Mouse (Mus musculus) liver, embryonic 15.5 days (tissue): ENCODE results near the gene Gins3. TPM values are rescaled to one million over a fixed set of nuclear protein-coding genes. Genes with fewer than 3 reads are reported as not detected.
A peak's percentile ranks its signal among the peaks of the same experiment; 100 is the strongest.

Experiments
- ATAC-seq: fragments of 200-750 bp; cut with Nextera tagmentation; 2 replicates; pipeline ENCODE4 v1.8.0; 2017; ENCODE audit warnings: moderate number of reproducible peaks, mild to moderate bottlenecking, moderate library complexity; ENCODE audit not compliant: insufficient read depth
- H3K27ac ChIP-seq: fragments of 300-500 bp; sonication (generic); replicated peaks from 2 replicates; pipeline ENCODE4 v1.5.1; 2015; ENCODE audit warnings: mild to moderate bottlenecking, inconsistent platforms
- H3K27me3 ChIP-seq: fragments of 300-500 bp; sonication (generic); 2 replicates; pipeline ENCODE4 v1.6.1; 2015; ENCODE audit warnings: mild to moderate bottlenecking, inconsistent platforms
- H3K36me3 ChIP-seq: fragments of 300-500 bp; sonication (generic); replicated peaks from 2 replicates; pipeline ENCODE4 v1.6.1; 2015; ENCODE audit warnings: moderate library complexity, mild to moderate bottlenecking, inconsistent platforms
- H3K4me1 ChIP-seq: fragments of 300-500 bp; sonication (generic); replicated peaks from 2 replicates; pipeline ENCODE4 v1.6.1; 2015; ENCODE audit warnings: inconsistent platforms
- H3K4me2 ChIP-seq: fragments of 300-500 bp; sonication (generic); 2 replicates; pipeline ENCODE4 v1.6.1; 2015; ENCODE audit warnings: moderate library complexity, mild to moderate bottlenecking, inconsistent platforms
- H3K4me3 ChIP-seq: fragments of 300-500 bp; sonication (generic); replicated peaks from 2 replicates; pipeline ENCODE4 v1.5.1; 2015; ENCODE audit warnings: mild to moderate bottlenecking, inconsistent platforms
- H3K9ac ChIP-seq: fragments of 300-500 bp; sonication (generic); 2 replicates; pipeline ENCODE4 v1.6.1; 2015; ENCODE audit warnings: moderate library complexity, mild to moderate bottlenecking, inconsistent platforms
- H3K9me3 ChIP-seq: fragments of 300-500 bp; sonication (generic); replicated peaks from 2 replicates; pipeline ENCODE4 v1.6.1; 2016; ENCODE audit warnings: inconsistent platforms
- WGBS: fragments of 180-500 bp; shearing (Covaris S2); methylation state at CpG from one replicate; pipeline ENCODE4 v1.1.7; 2015; ENCODE audit warnings: mixed read lengths; ENCODE audit not compliant: insufficient replicate concordance; 5-methylcytosine and 5-hydroxymethylcytosine counted together
- polyA plus RNA-seq: library from polyadenylated mRNA; unstranded; fragments of >200 nt; fragmentation: Nextera tagmentation; extraction: Ambion mirVana; gene quantifications from 2 replicates; pipeline ENCODE4 v1.2.1, GENCODE M21; 2015

The Gins3 gene
- polyA plus RNA-seq, 1 experiment from 2014 or later = 8.9 TPM

DNA sequence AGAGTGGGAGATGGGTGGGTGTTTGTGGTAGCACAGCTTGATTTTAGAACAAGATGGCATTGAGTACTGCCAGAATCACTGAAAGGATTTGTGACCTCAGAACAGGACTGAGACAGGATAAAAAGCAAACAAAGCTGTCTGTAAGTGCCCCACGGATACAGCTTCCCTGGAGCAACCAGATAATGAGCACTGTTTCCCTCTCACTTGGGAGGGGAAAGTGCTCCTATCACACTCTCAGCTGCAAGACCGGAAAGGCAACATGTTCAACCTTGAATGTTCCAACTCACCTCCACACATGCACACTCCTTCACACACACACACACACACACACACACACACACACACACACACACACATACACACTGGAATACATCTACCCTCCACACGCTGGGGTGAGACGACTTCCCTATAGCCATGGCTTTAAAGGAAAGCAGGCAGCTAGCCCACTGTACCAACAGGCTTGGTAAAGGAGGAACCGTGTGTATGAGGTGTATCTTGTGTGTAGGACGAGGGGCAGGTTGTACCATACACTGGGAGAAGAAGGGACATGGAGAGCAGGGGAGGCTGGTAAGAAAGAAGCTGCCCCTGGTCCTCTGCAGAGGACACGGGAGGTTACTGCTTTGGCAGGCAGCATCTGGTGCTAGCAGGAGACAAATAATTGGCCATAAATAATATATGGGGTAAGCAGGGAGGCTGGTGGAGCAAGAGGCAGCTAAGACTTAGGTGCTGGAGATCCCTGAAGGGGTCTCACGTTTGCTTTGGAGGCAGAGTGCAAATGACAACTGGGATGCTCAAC lies 35.1 kb downstream of the Gins3 start:
- no peak for ATAC-seq
- no peak overlapping the region for H3K27ac ChIP-seq
- 40% methylated on average over 8 of the region's 8 CpGs for WGBS

DNA sequence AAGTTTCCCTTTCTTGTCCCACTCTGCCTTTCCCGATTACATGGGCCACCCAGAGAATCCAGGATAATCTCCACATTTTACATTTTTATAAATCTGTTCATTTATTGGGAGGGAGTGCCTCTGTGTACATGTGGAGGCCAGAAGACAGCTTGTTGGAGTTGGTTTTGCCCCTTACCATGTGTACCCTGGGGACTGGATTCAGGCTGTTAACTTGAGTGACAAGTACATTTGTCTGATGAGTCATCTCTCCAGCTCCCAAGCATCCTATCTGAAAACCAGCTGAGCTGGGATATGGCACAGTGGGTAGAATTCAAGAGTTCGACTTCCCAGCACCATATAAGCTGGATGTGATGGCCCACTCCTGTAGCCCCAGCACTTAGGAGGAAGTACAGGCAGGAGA lies 36.7 kb downstream of the Gins3 start:
- Histone ChIP-seq H3K4me1 (no peaks in the 10 kb centered on the region), H3K9ac (no peak overlapping the region), H3K27ac (no peak overlapping the region), H3K27me3 (peaks cover 37% of the 10 kb centered on the region), H3K4me3 (no peak overlapping the region), H3K36me3 (no peaks in the 10 kb centered on the region), H3K9me3 (no peaks in the 10 kb centered on the region), H3K4me2 (no peak overlapping the region)
- 50% methylated on average over 2 of the region's 2 CpGs for WGBS
- ATAC-seq = no peak

More for the DNA sequence above, 35.1 kb downstream of the Gins3 start:
- no peak overlapping the region for H3K4me3 ChIP-seq
- H3K9me3 ChIP-seq = no peaks in the 10 kb centered on the region
- no peaks in the 10 kb centered on the region for H3K36me3 ChIP-seq
- H3K4me2 ChIP-seq = no peak overlapping the region
- no peak overlapping the region for H3K9ac ChIP-seq
- no peaks in the 10 kb centered on the region for H3K4me1 ChIP-seq
- peaks cover 21% of the 10 kb centered on the region; the same call in 1 of the 2 replicates for H3K27me3 ChIP-seq

DNA sequence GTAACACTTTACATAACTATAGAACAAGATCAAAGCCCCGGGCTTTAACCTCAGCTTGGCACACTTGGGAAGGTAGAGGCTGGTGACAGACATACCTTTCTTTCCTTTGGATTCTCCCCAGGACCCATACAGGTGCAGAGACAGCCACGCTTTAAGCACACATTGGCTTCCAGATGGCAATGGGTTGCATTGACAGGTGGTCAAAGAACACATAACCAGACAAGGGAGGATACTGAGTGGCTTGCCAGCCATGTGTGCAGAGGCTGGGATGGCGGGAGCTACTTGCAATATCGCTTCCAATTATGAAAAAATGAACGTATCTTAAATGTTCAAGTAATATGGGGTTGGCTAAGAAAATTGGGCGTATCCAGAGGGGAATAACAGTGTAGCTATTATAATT lies 38.6 kb downstream of the Gins3 start:
- H3K4me2 ChIP-seq = no peak overlapping the region
- no peak overlapping the region for H3K9ac ChIP-seq
- H3K36me3 ChIP-seq = no peaks in the 10 kb centered on the region
- H3K27me3 ChIP-seq = peaks cover 56% of the 10 kb centered on the region
- no peaks in the 10 kb centered on the region for H3K9me3 ChIP-seq
- no peak overlapping the region for H3K27ac ChIP-seq
- no peak overlapping the region for H3K4me3 ChIP-seq
- no peaks in the 10 kb centered on the region for H3K4me1 ChIP-seq
- WGBS = 57% methylated on average over 6 of the region's 6 CpGs
- ATAC-seq = no peak

DNA sequence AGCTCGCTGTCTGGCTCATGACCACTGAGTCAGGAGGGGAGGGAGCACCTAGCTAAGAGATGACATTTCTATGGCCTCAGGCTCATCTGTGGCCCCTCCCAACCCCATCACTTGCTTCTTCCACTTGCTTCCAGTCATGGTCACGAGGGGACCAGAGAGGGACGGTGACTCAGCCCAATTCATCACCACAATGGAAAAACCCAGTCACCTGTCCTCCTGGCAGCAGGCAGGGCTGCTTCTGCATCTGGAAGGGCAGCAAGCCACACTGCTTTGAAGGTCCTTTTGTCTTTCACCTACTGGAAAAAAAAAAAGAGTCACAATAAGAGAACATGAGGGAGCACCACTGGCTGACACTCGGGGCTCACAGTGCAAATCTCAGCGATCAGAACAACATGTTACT lies 39.6 kb downstream of the Gins3 start:
- Histone ChIP-seq H3K27ac (no peak overlapping the region), H3K4me2 (no peak overlapping the region), H3K4me3 (no peak overlapping the region), H3K36me3 (no peaks in the 10 kb centered on the region), H3K9me3 (no peaks in the 10 kb centered on the region), H3K27me3 (peaks cover 66% of the 10 kb centered on the region), H3K9ac (no peak overlapping the region), H3K4me1 (peaks cover 5% of the 10 kb centered on the region; the same call in 1 of the 2 replicates)
- no peak for ATAC-seq
- WGBS = 50% methylated on average over 5 of the region's 5 CpGs

DNA sequence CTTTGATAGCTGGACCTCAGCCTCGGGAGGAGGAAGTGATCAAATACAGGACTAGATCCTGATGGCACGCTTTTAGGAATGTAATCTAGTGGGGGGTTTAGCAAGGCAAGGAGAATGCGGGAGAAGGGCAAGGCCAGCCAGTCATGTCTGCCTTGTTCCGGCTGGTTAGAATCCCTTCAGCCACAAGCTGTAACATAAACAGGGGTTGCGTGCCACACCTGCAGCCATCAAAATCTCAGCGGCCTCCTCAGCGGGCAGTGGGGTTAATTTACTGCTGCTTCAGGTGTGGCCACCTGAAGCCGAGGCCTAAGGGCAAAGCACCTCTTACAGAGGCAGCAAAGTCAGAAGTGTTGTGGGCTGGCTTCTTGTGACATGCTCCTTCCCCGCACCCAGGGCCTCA lies 43.4 kb downstream of the Gins3 start, which contains the start of gene Ndrg4:
TSS of gene Ndrg4 (plus strand) at position 350 of the 400 bp plus-strand sequence.
- H3K4me2 ChIP-seq = peak within 1 kb of the TSS; percentile 64
- H3K27me3 ChIP-seq = peaks cover 93% of the 10 kb centered on the region
- peak within 1 kb of the TSS; percentile 43 for H3K4me3 ChIP-seq
- H3K9ac ChIP-seq = no peak within 1 kb of the TSS
- H3K9me3 ChIP-seq = no peaks in the 10 kb centered on the region
- peaks cover 7% of the 10 kb centered on the region; the same call in 1 of the 2 replicates for H3K4me1 ChIP-seq
- no peaks in the 10 kb centered on the region for H3K36me3 ChIP-seq
- 36% methylated on average over 9 of the region's 9 CpGs for WGBS
- no peak for ATAC-seq
- H3K27ac ChIP-seq = no peak within 1 kb of the TSS

DNA sequence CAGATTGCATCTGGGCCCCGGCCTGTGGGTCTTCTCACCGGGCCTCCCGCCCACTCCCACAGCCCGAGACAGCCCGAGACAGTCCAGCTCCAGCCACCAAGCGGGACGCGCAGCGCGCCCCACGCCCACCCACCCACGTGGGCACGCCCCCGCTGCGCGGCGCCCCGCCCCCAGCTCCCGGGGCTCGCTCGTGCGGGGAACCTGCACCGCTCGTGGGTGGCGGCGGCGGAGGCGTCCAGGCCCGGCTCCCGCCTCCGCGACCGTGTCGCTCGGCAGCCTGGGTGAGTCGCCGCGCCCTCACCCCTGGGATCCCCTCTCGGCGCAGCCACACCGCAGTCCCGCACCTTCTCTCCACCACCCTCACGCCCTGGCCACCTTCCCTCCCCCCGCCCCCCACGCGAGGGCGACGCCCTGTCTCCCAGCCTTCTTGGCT lies 44.4 kb downstream of the Gins3 start:
- H3K27me3 ChIP-seq = peaks cover 96% of the 10 kb centered on the region
- 5% methylated on average over 47 of the region's 48 CpGs for WGBS
- no peak for ATAC-seq

DNA sequence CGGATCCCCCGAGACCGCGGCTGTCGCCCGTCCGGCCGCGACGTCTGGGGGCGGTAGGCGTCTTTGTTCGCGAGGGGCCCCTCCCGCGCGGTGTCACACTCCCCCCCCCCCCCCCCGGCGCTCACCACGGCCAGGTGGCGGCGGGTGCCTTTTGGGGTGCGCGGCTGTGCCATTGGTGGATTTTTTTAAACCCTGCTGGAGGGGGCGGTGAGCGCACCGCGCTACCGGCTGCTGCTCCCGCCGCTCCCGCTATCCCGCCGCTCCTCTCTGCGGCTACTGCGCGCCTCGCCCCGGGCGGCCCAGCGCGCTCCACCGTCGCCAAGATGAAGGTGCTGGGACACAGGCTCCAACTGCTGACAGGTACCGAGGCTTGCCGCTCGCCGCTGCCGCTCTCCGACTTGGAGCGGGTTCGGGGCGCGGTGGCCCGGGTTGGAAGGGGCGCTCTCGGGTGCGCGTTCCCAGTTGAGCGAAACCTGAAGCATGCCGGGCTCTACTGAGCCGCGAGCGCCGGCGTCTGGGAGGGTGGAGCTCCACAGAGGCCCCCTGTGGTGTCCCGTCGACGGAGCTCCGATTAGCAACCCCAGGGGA lies 44.9 kb downstream of the Gins3 start:
- H3K27ac ChIP-seq = no peak overlapping the region
- peak overlapping the region; percentile 43 for H3K4me3 ChIP-seq
- no peaks in the 10 kb centered on the region for H3K36me3 ChIP-seq
- ATAC-seq = no peak
- H3K4me2 ChIP-seq = peak overlapping the region; percentile 64
- H3K9ac ChIP-seq = no peak overlapping the region
- peaks cover 7% of the 10 kb centered on the region; the same call in 1 of the 2 replicates for H3K4me1 ChIP-seq
- peaks cover 91% of the 10 kb centered on the region for H3K27me3 ChIP-seq
- H3K9me3 ChIP-seq = no peaks in the 10 kb centered on the region
- 1% methylated on average over 62 of the region's 70 CpGs for WGBS

More for the DNA sequence above, 44.4 kb downstream of the Gins3 start:
- Histone ChIP-seq H3K9ac (no peak overlapping the region), H3K4me1 (peaks cover 7% of the 10 kb centered on the region; the same call in 1 of the 2 replicates), H3K27ac (no peak overlapping the region), H3K36me3 (no peaks in the 10 kb centered on the region), H3K4me3 (peak overlapping the region; percentile 43), H3K9me3 (no peaks in the 10 kb centered on the region), H3K4me2 (peak overlapping the region; percentile 64)

DNA sequence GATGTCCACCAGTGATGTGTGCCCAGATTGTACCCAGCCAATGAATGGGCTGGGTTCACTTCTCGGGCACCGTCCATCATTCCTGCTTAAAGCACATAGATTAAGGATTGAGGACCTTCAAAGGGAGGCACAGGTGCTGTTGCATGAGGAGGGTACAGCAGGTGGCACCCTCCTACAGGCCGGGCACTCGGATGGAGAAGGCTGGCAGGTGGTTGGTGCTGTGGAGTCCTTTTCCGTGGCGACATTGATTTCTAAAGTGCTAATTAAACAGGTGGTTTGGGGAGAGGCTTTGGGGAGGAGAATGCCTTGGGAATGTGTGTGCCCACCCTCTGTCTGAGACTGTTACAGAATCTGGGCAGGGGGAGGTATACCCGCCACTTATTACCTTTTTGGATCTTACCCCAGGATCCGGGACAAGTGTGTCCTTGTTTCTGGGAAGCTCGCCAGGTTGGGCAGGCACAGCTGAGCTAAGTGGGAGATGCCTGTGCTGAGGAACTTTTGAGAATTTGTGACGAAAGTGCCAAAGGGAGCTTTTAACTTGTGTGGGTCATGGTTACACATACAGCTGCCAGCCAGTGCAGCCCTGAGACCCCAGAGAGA lies 54.9 kb downstream of the Gins3 start:
- Histone ChIP-seq H3K4me2 (no peak overlapping the region), H3K9ac (no peak overlapping the region), H3K27ac (no peak overlapping the region), H3K36me3 (no peaks in the 10 kb centered on the region), H3K4me1 (no peaks in the 10 kb centered on the region), H3K9me3 (no peaks in the 10 kb centered on the region), H3K4me3 (no peak overlapping the region), H3K27me3 (peaks cover 30% of the 10 kb centered on the region)
- 63% methylated on average over 10 of the region's 10 CpGs for WGBS
- ATAC-seq = no peak

DNA sequence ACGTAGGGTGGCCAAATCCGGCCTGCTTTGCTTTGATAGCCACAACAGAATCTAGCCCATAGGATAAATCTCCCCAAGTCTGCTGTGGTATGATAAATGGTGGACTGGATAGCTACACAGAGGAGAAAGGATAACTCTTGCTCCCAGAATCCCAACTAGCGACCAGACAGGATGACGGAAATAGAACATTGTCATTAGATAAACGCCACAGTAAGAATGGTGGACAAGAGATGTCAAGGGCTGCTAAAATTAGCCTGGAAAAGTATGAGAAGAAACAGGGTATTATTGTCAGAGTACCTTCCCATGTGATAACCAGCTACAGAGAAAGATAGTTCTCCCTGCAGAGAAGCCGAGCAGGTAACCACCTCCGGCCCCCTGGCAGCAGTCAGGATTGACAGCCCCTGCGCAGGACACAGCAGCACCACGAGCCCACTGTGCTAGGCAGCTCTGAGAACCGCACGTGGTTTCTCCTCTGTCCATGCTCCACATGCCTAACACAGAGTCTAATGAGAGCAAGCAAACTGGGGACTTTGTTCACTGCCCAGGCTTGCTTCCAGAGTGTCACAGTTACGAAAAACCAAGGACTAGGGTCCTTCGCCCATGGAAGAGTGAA lies 57.8 kb downstream of the Gins3 start:
- H3K9ac ChIP-seq = no peak overlapping the region
- 53% methylated on average over 13 of the region's 13 CpGs for WGBS
- H3K27me3 ChIP-seq = peaks cover 52% of the 10 kb centered on the region
- no peak overlapping the region for H3K4me2 ChIP-seq
- H3K36me3 ChIP-seq = no peaks in the 10 kb centered on the region
- no peaks in the 10 kb centered on the region for H3K9me3 ChIP-seq
- no peak for ATAC-seq
- H3K27ac ChIP-seq = no peak overlapping the region
- no peaks in the 10 kb centered on the region for H3K4me1 ChIP-seq
- H3K4me3 ChIP-seq = no peak overlapping the region

DNA sequence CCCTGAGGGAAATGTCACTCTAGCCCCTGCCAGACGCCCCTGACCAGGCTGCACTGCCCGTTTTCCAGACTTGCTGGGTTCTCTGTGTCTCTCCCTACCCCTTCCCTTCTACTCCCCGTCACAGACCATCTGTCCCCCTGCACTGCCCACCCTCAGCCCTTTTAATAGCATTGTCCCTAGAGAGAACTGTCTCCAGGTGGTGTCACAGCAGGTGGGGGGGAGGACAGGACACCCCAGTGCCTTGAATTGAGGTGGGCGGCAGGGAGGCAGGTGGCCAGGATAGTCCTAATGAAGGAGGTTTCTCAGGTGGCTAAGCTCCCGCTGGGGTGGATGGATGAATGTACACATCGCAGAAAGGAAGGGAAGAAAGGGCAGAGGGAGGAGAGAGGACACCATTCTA lies 61.4 kb downstream of the Gins3 start:
- Histone ChIP-seq H3K9me3 (no peaks in the 10 kb centered on the region), H3K4me2 (no peak overlapping the region), H3K27ac (no peak overlapping the region), H3K4me1 (no peaks in the 10 kb centered on the region), H3K4me3 (no peak overlapping the region), H3K36me3 (no peaks in the 10 kb centered on the region), H3K27me3 (peaks cover 75% of the 10 kb centered on the region), H3K9ac (no peak overlapping the region)
- 23% methylated on average over 6 of the region's 6 CpGs for WGBS
- no peak for ATAC-seq
